Mouse (Mus musculus) heart, adult 2 months (tissue): ENCODE measurements around the gene Hes7. TPM values are rescaled to one million over a fixed set of nuclear protein-coding genes. Genes with fewer than 3 reads are reported as not detected.
A peak's percentile ranks its signal among the peaks of the same experiment; 100 is the strongest.

ENCODE experiments used
- DNase-seq, 2 experiments: peaks; one replicate each; pipeline ENCODE4 v3.0.0; 2021
- H3K27ac ChIP-seq: fragments of 200-600 bp; 2 replicates; pipeline ENCODE4 v1.8.1; 2022
- H3K27me3 ChIP-seq: fragments of 200-500 bp; 2 replicates; pipeline ENCODE4 v1.6.1; 2012; ENCODE audit warnings: mild to moderate bottlenecking, low read length, inconsistent platforms, mixed read lengths; ENCODE audit not compliant: control insufficient read depth, insufficient read depth
- H3K36me3 ChIP-seq: fragments of 200-500 bp; 2 replicates; pipeline ENCODE4 v1.6.1; 2012; ENCODE audit warnings: low read length, inconsistent platforms; ENCODE audit not compliant: control insufficient read depth, insufficient read depth
- H3K4me1 ChIP-seq: fragments of 200-500 bp; 2 replicates; pipeline ENCODE4 v1.6.1; 2011; ENCODE audit warnings: low read length; ENCODE audit not compliant: control insufficient read depth, insufficient read depth
- H3K4me3 ChIP-seq: fragments of 200-600 bp; 2 replicates; pipeline ENCODE4 v1.8.1; 2022
- H3K79me2 ChIP-seq: fragments of 200-500 bp; replicated peaks from 2 replicates; pipeline ENCODE4 v1.6.1; 2012; ENCODE audit warnings: mild to moderate bottlenecking, inconsistent platforms, low read length, moderate library complexity, mixed read lengths; ENCODE audit not compliant: control insufficient read depth, insufficient read depth
- H3K9ac ChIP-seq: fragments of 200-500 bp; 2 replicates; pipeline ENCODE4 v1.6.1; 2012; ENCODE audit warnings: low read depth, mild to moderate bottlenecking, control low read depth, inconsistent platforms, low read length, mixed read lengths
- CTCF ChIP-seq: fragments of 200-600 bp; IDR thresholded peaks from 2 replicates; pipeline ENCODE4 v1.8.1; 2022; ENCODE audit warnings: antibody characterized with exemption, mild to moderate bottlenecking, moderate library complexity
- EP300 ChIP-seq: fragments of 200-500 bp; IDR thresholded peaks from 2 replicates; pipeline ENCODE4 v1.6.1; 2011; ENCODE audit warnings: low read depth, low read length, control low read depth; ENCODE audit not compliant: insufficient read depth
- POLR2A ChIP-seq: fragments of 200-500 bp; IDR thresholded peaks from 2 replicates; pipeline ENCODE4 v1.6.1; 2011; ENCODE audit warnings: mild to moderate bottlenecking, low read depth, low read length, control low read depth; ENCODE audit not compliant: insufficient read depth
- WGBS: fragments of 180-500 bp; shearing (Covaris S2); methylation state at CpG from one replicate; pipeline ENCODE4 v1.1.7; 2018; 5-methylcytosine and 5-hydroxymethylcytosine counted together
- intact Hi-C: fragments of 180-260 bp; cut with DNase I; formaldehyde crosslinking; loops from one replicate; pipeline ENCODE4 v1.15.1; 2025
- polyA plus RNA-seq: library from polyadenylated mRNA; depleted of rRNA; stranded (reverse); fragments of >200 nt; gene quantifications from 2 replicates; pipeline ENCODE4 v1.2.3, GENCODE M21; 2012
- total RNA-seq, 2 experiments: library from RNA; stranded (reverse); gene quantifications; 2 replicates each; pipeline ENCODE4 v1.2.3; 2021

Hes7 gene
- total and polyA plus RNA-seq, 3 experiments, result 0.10 to 0.11 TPM; not detected in 1

GRCm38 (mm10) chr11:69073065-69073888, 46.9 kb upstream of the Hes7 start:
- Histone ChIP-seq H3K4me1 (peaks cover 4% of the 10 kb centered on the region), H3K9ac (peak overlapping the region; percentile 90), H3K27ac (peak overlapping the region; percentile 95), H3K36me3 (no peaks in the 10 kb centered on the region), H3K27me3 (no peaks in the 10 kb centered on the region), H3K79me2 (no peaks in the 10 kb centered on the region), H3K4me3 (peak overlapping the region; percentile 44)
- WGBS, result 2% methylated on average over 14 of the region's 14 CpGs
- peak; percentile 74 to 85 for DNase-seq
- intact Hi-C loops, result loop anchor here (2.0 kb wide), 1 partner anchor 16 kb away; the partner anchor contains the start of gene Vamp2
- no peak for TF ChIP-seq EP300
- peak; percentile 97 for TF ChIP-seq POLR2A
- peak; percentile 53 for TF ChIP-seq CTCF

- H3K79me2 ChIP-seq, result no peaks in the 10 kb centered on the region
These were observed 46.0 kb upstream of the Hes7 start for GRCm38 (mm10) chr11:69073951-69074775.

GRCm38 (mm10) chr11:69074776-69075069, 45.5 kb upstream of the Hes7 start:
- Histone ChIP-seq H3K36me3 (no peaks in the 10 kb centered on the region), H3K4me3 (no peak overlapping the region), H3K27ac (no peak overlapping the region), H3K27me3 (no peaks in the 10 kb centered on the region), H3K9ac (no peak overlapping the region), H3K79me2 (no peaks in the 10 kb centered on the region), H3K4me1 (peaks cover 4% of the 10 kb centered on the region)
- DNase-seq, result no peak
- intact Hi-C loops, result no loop called here
- 65% methylated on average over 2 of the region's 2 CpGs for WGBS
- TF ChIP-seq POLR2A, result no peak
- no peak for TF ChIP-seq EP300
- no peak for TF ChIP-seq CTCF

More at GRCm38 (mm10) chr11:69073951-69074775, 46.0 kb upstream of the Hes7 start:
- TF ChIP-seq POLR2A, result no peak
- TF ChIP-seq EP300, result no peak
- no peak for TF ChIP-seq CTCF
- 50% methylated on average over 6 of the region's 6 CpGs for WGBS
- intact Hi-C loops, result loop anchor here (2.0 kb wide), 1 partner anchor 15 kb away; the partner anchor contains the start of gene Vamp2
- no peaks in the 10 kb centered on the region for H3K27me3 ChIP-seq
- no peaks in the 10 kb centered on the region for H3K36me3 ChIP-seq
- no peak overlapping the region; the same call in 1 of the 2 replicates for H3K4me3 ChIP-seq
- peaks cover 4% of the 10 kb centered on the region for H3K4me1 ChIP-seq
- no peak for DNase-seq
- peak overlapping the region; percentile 95 for H3K27ac ChIP-seq
- 0 out of 2 replicates have a peak overlapping the region, but pooled peaks have one; percentile 19 for H3K9ac ChIP-seq

- Histone ChIP-seq H3K4me3 (no peak overlapping the region), H3K9ac (no peak overlapping the region), H3K27ac (no peak overlapping the region), H3K36me3 (no peaks in the 10 kb centered on the region), H3K27me3 (no peaks in the 10 kb centered on the region), H3K79me2 (no peaks in the 10 kb centered on the region), H3K4me1 (peaks cover 3% of the 10 kb centered on the region; the same call in 1 of the 2 replicates)
- WGBS, result 55% methylated on average over 9 of the region's 9 CpGs
- intact Hi-C loops, result no loop called here
- TF ChIP-seq CTCF (no peak), POLR2A (no peak), EP300 (no peak)
- no peak for DNase-seq
These were observed 44.3 kb upstream of the Hes7 start for GRCm38 (mm10) chr11:69075764-69076479.

GRCm38 (mm10) chr11:69076572-69076971, 43.6 kb upstream of the Hes7 start:
- Histone ChIP-seq H3K27me3 (no peaks in the 10 kb centered on the region), H3K36me3 (no peaks in the 10 kb centered on the region), H3K4me3 (no peak overlapping the region), H3K4me1 (peaks cover 3% of the 10 kb centered on the region; the same call in 1 of the 2 replicates), H3K27ac (no peak overlapping the region; the same call in 1 of the 2 replicates), H3K9ac (no peak overlapping the region), H3K79me2 (no peaks in the 10 kb centered on the region)
- TF ChIP-seq CTCF (no peak), EP300 (no peak), POLR2A (no peak)
- DNase-seq, result no peak
- intact Hi-C loops, result no loop called here
- WGBS, result 47% methylated on average over 5 of the region's 5 CpGs
